Mouse (Mus musculus) heart, embryonic 16.5 days (tissue): Measurements from ENCODE around the gene Klhl12. TPM values are rescaled to one million over a fixed set of nuclear protein-coding genes. Genes with fewer than 3 reads are reported as not detected.
"Not testable (repeated sequence)": the region's sequence is repeated elsewhere in the genome, so short reads cannot be mapped to it uniquely, and the experiment has no call there.

Experiments used
- ATAC-seq: fragments of 200-750 bp; cut with Nextera tagmentation; replicated peaks from 2 replicates; pipeline ENCODE4 v1.8.0; 2017; ENCODE audit warnings: moderate number of reproducible peaks; ENCODE audit not compliant: insufficient read depth, low FRiP score; ENCODE audit errors: extremely low read depth
- H3K27ac ChIP-seq: fragments of 300-500 bp; sonication (generic); 2 replicates; pipeline ENCODE4 v1.5.1; 2014; ENCODE audit warnings: mild to moderate bottlenecking, low read length, control low read depth, moderate library complexity
- H3K27me3 ChIP-seq: fragments of 300-500 bp; sonication (generic); 2 replicates; pipeline ENCODE4 v1.6.1; 2014; ENCODE audit warnings: low read length, mixed read lengths; ENCODE audit not compliant: control insufficient read depth, insufficient read depth
- H3K36me3 ChIP-seq: fragments of 300-500 bp; sonication (generic); 2 replicates; pipeline ENCODE4 v1.6.1; 2014; ENCODE audit not compliant: control insufficient read depth, insufficient read depth
- H3K4me1 ChIP-seq: fragments of 300-500 bp; sonication (generic); 2 replicates; pipeline ENCODE4 v1.6.1; 2014; ENCODE audit warnings: low read length, mixed read lengths; ENCODE audit not compliant: control insufficient read depth, insufficient read depth
- H3K4me2 ChIP-seq: fragments of 300-500 bp; sonication (generic); 2 replicates; pipeline ENCODE4 v1.6.1; 2014; ENCODE audit warnings: low read depth, mild to moderate bottlenecking, control low read depth, low read length
- H3K4me3 ChIP-seq: fragments of 300-500 bp; sonication (generic); 2 replicates; pipeline ENCODE4 v1.5.1; 2014; ENCODE audit warnings: mild to moderate bottlenecking, control low read depth, low read length
- H3K9ac ChIP-seq: fragments of 300-500 bp; sonication (generic); 2 replicates; pipeline ENCODE4 v1.6.1; 2014; ENCODE audit warnings: low read length, control low read depth
- H3K9me3 ChIP-seq: fragments of 300-500 bp; sonication (generic); replicated peaks from 2 replicates; pipeline ENCODE4 v1.6.1; 2016; ENCODE audit warnings: low read length; ENCODE audit not compliant: control insufficient read depth
- WGBS: fragments of 180-500 bp; shearing (Covaris S2); extraction: QIAGEN DNeasy Blood & Tissue Kit; methylation state at CpG from one replicate; pipeline ENCODE4 v1.1.7; 2014; 5-methylcytosine and 5-hydroxymethylcytosine counted together
- polyA plus RNA-seq: library from polyadenylated mRNA; unstranded; fragments of >200 nt; fragmentation: Nextera tagmentation; extraction: Ambion mirVana; gene quantifications from 2 replicates; pipeline ENCODE4 v1.2.1, GENCODE M21; 2015

The Klhl12 gene
- polyA plus RNA-seq, 1 experiment from 2014 or later, result 21.1 TPM

- no peaks in the 10 kb centered on the region for H3K4me1 ChIP-seq
- 67% methylated on average over 6 of the region's 6 CpGs for WGBS
- H3K9ac ChIP-seq, result no peak overlapping the region
- no peak for ATAC-seq
- H3K4me2 ChIP-seq, result no peak overlapping the region
- H3K27ac ChIP-seq, result no peak overlapping the region
- H3K9me3 ChIP-seq, result no peaks in the 10 kb centered on the region
- H3K4me3 ChIP-seq, result no peak overlapping the region
- H3K36me3 ChIP-seq, result no peaks in the 10 kb centered on the region
- H3K27me3 ChIP-seq, result no peaks in the 10 kb centered on the region
Measured at GRCm38 (mm10) chr1:134526752-134527151, 71.4 kb downstream of the Klhl12 start.

GRCm38 (mm10) chr1:134530618-134531017 lies 75.3 kb downstream of the Klhl12 start:
- H3K9ac ChIP-seq, result no peak overlapping the region
- no peaks in the 10 kb centered on the region for H3K4me1 ChIP-seq
- 79% methylated on average over 6 of the region's 6 CpGs for WGBS
- H3K27ac ChIP-seq, result no peak overlapping the region
- H3K9me3 ChIP-seq, result no peaks in the 10 kb centered on the region
- H3K4me3 ChIP-seq, result no peak overlapping the region
- no peak for ATAC-seq
- no peaks in the 10 kb centered on the region for H3K27me3 ChIP-seq
- no peak overlapping the region for H3K4me2 ChIP-seq
- H3K36me3 ChIP-seq, result no peaks in the 10 kb centered on the region

GRCm38 (mm10) chr1:134533710-134534109 lies 78.4 kb downstream of the Klhl12 start:
- H3K36me3 ChIP-seq, ATAC-seq, H3K4me1 ChIP-seq, H3K9me3 ChIP-seq, H3K27ac ChIP-seq, H3K27me3 ChIP-seq, H3K4me2 ChIP-seq, H3K4me3 ChIP-seq, H3K9ac ChIP-seq: not testable (repeated sequence)
- 86% methylated on average over 10 of the region's 10 CpGs for WGBS

- Histone ChIP-seq H3K27ac (no peak overlapping the region), H3K9me3 (no peaks in the 10 kb centered on the region), H3K4me2 (no peak overlapping the region), H3K27me3 (no peaks in the 10 kb centered on the region), H3K9ac (no peak overlapping the region), H3K4me3 (no peak overlapping the region), H3K36me3 (no peaks in the 10 kb centered on the region), H3K4me1 (no peaks in the 10 kb centered on the region)
- 97% methylated on average over 1 of the region's 1 CpGs for WGBS
- no peak for ATAC-seq
Measured at GRCm38 (mm10) chr1:134535054-134535453, 79.7 kb downstream of the Klhl12 start.

- H3K27ac ChIP-seq, result no peak overlapping the region
- no peaks in the 10 kb centered on the region for H3K9me3 ChIP-seq
- no peak overlapping the region for H3K4me2 ChIP-seq
- H3K36me3 ChIP-seq, result no peaks in the 10 kb centered on the region
- no peaks in the 10 kb centered on the region for H3K27me3 ChIP-seq
- 71% methylated on average over 3 of the region's 3 CpGs for WGBS
- H3K4me1 ChIP-seq, result no peaks in the 10 kb centered on the region
- H3K9ac ChIP-seq, result no peak overlapping the region
- H3K4me3 ChIP-seq, result no peak overlapping the region
- no peak for ATAC-seq
Measured at GRCm38 (mm10) chr1:134535513-134535912, 80.2 kb downstream of the Klhl12 start.

DNA sequence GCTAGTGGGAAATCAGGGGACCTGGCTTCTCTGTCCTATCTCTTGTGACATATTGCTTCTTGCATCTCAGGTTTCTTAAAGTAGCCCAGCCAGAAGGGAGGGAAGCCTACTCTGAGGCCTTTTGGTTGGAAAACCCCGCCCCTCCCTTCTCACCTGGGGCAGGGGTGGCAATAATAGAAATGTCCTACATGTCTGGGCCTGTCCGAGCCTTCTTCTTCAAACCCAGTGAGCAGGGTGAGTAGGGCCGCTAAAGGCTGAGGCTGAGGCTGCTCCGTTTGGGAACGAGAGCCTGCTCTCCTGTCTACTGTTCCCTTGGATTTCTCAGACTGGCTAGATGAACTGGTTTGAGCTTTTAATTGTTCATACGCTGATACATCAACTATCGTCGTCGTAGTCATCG lies 85.3 kb downstream of the Klhl12 start:
- Histone ChIP-seq H3K27ac (no peak overlapping the region), H3K9ac (no peak overlapping the region), H3K9me3 (peaks cover 9% of the 10 kb centered on the region; the same call in 1 of the 2 replicates), H3K4me1 (no peaks in the 10 kb centered on the region), H3K4me3 (no peak overlapping the region), H3K4me2 (no peak overlapping the region), H3K27me3 (no peaks in the 10 kb centered on the region), H3K36me3 (no peaks in the 10 kb centered on the region)
- no peak for ATAC-seq
- 82% methylated on average over 10 of the region's 10 CpGs for WGBS

Other genes starting within 250 kb of the Klhl12 start
- gene Adora1, start 220.1 kb upstream of the Klhl12 start, polyA plus RNA-seq, result 26.7 and 30.0 TPM in 2 replicates
- 2.0 and 3.3 TPM in 2 replicates for gene Myog, start 165.5 kb upstream of the Klhl12 start, polyA plus RNA-seq
- 10.6 and 11.4 TPM in 2 replicates for gene Ppfia4, start 122.6 kb upstream of the Klhl12 start, polyA plus RNA-seq
- 57.5 and 60.4 TPM in 2 replicates for gene Tmem183a, start 93.6 kb upstream of the Klhl12 start, polyA plus RNA-seq
- gene 4933406M09Rik, start 69.6 kb upstream of the Klhl12 start, polyA plus RNA-seq, result not detected in 2 replicates
- gene Cyb5r1, start 50.0 kb upstream of the Klhl12 start, polyA plus RNA-seq, result 42.2 and 49.0 TPM in 2 replicates
- 138 and 148 TPM in 2 replicates for gene Adipor1, start 40.2 kb upstream of the Klhl12 start, polyA plus RNA-seq
- 29.6 and 29.9 TPM in 2 replicates for gene Rabif, start 39.1 kb downstream of the Klhl12 start, polyA plus RNA-seq
- gene Mgat4e, start 94.2 kb downstream of the Klhl12 start, polyA plus RNA-seq, result not detected in 2 replicates
- 24.4 and 28.0 TPM in 2 replicates for gene Kdm5b, start 104.6 kb downstream of the Klhl12 start, polyA plus RNA-seq
- 0.17 TPM in 2 replicates for gene Syt2, start 191.1 kb downstream of the Klhl12 start, polyA plus RNA-seq